Mouse (Mus musculus) midbrain, postnatal 0 days (tissue): ENCODE measurements around the gene Gm11627. TPM values are rescaled to one million over a fixed set of nuclear protein-coding genes. Genes with fewer than 3 reads are reported as not detected.

Experiments
- ATAC-seq: fragments of 200-750 bp; cut with Nextera tagmentation; 2 replicates; pipeline ENCODE4 v1.8.0; 2017; ENCODE audit warnings: moderate number of reproducible peaks, mild to moderate bottlenecking, moderate TSS enrichment, moderate library complexity; ENCODE audit not compliant: low FRiP score
- DNase-seq: peaks from one replicate; pipeline ENCODE4 v3.0.0-alpha.2; 2015; ENCODE audit warnings: low spot score
- H3K27ac ChIP-seq: fragments of 300-500 bp; sonication (generic); 2 replicates; pipeline ENCODE4 v1.5.1; 2014; ENCODE audit warnings: low read depth, mild to moderate bottlenecking, low read length, mixed read lengths
- H3K27me3 ChIP-seq: fragments of 300-500 bp; sonication (generic); 2 replicates; pipeline ENCODE4 v1.6.1; 2014; ENCODE audit warnings: low read length, control low read depth, mixed read lengths; ENCODE audit not compliant: insufficient read depth
- H3K36me3 ChIP-seq: fragments of 300-500 bp; sonication (generic); 2 replicates; pipeline ENCODE4 v1.6.1; 2014; ENCODE audit warnings: low read length, control low read depth, mixed read lengths; ENCODE audit not compliant: insufficient read depth
- H3K4me1 ChIP-seq: fragments of 300-500 bp; sonication (generic); 2 replicates; pipeline ENCODE4 v1.6.1; 2014; ENCODE audit warnings: mild to moderate bottlenecking, control low read depth, antibody characterized with exemption, low read length, mixed read lengths; ENCODE audit not compliant: insufficient read depth
- H3K4me2 ChIP-seq: fragments of 300-500 bp; sonication (generic); 2 replicates; pipeline ENCODE4 v1.6.1; 2014; ENCODE audit warnings: low read depth, mild to moderate bottlenecking, low read length, mixed read lengths; ENCODE audit not compliant: poor library complexity, severe bottlenecking
- H3K4me3 ChIP-seq: fragments of 300-500 bp; sonication (generic); 2 replicates; pipeline ENCODE4 v1.5.1; 2014; ENCODE audit warnings: low read depth, mild to moderate bottlenecking, low read length, moderate library complexity
- H3K9ac ChIP-seq: fragments of 300-500 bp; sonication (generic); replicated peaks from 2 replicates; pipeline ENCODE4 v1.6.1; 2014; ENCODE audit warnings: mild to moderate bottlenecking, low read length, moderate library complexity, mixed read lengths; ENCODE audit not compliant: poor library complexity, severe bottlenecking
- H3K9me3 ChIP-seq: fragments of 300-500 bp; sonication (generic); 2 replicates; pipeline ENCODE4 v1.6.1; 2016; ENCODE audit warnings: low read length, control low read depth
- CTCF ChIP-seq: IDR thresholded peaks from 2 replicates; pipeline ENCODE4 v1.5.1; 2016; ENCODE audit warnings: antibody characterized with exemption, mild to moderate bottlenecking
- WGBS: fragments of 180-500 bp; shearing (Covaris S2); extraction: QIAGEN DNeasy Blood & Tissue Kit; methylation state at CpG from one replicate; pipeline ENCODE4 v1.1.7; 2014; 5-methylcytosine and 5-hydroxymethylcytosine counted together
- polyA plus RNA-seq: library from polyadenylated mRNA; unstranded; fragments of >200 nt; fragmentation: Nextera tagmentation; extraction: Ambion mirVana; gene quantifications from 2 replicates; pipeline ENCODE4 v1.2.1, GENCODE M21; 2015
- total RNA-seq: library from RNA; depleted of rRNA; stranded (reverse); fragments of >200 nt; gene quantifications from 2 replicates; pipeline ENCODE4 v1.2.3, GENCODE M21; 2014

Gene Gm11627
- total and polyA plus RNA-seq, 2 experiments from 2014 or later: 1.1 to 4.6 TPM

DNA sequence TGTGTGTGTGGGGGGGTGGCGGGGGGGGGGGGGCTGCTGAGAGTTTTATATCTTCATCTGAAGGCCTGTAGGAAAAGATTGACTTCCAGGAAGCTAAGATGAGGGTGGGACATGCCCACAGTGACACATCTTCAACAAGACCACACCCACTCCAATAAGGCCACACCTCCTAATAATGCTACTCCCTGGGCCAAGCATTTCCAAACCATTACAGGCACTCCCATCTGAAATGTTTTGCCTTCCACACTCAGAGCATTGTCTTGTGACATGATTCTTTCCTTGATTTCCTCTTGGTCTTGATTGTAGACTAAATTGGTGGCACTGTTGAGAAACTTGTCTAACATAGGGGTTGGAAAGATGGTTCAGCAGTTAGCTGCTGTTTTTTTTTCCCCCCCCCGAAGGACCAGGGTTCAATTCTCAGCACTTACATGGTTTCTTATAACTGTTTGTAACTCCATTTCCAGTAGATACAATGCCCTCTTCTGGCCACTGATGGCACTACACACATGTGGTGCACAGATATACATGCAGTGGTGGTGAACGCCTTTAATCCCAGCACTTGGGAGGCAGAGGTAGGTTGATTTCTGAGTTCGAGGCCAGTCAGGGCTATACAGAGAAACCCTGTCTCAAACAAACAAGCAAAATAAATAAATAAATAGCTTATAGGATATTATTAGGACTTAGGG lies 7.3 kb upstream of the Gm11627 start:
- Histone ChIP-seq H3K9me3 (no peaks in the 10 kb centered on the region), H3K4me2 (no peak overlapping the region), H3K27ac (no peak overlapping the region), H3K27me3 (no peaks in the 10 kb centered on the region), H3K4me3 (no peak overlapping the region), H3K4me1 (0 out of 2 replicates have a peak, but pooled peaks cover under 1% of the 10 kb centered on the region), H3K36me3 (no peaks in the 10 kb centered on the region), H3K9ac (no peak overlapping the region)
- no peak; the same call in 1 of the 2 replicates for TF ChIP-seq CTCF
- DNase-seq (no peak), ATAC-seq (no peak)
- 95% methylated on average over 4 of the region's 4 CpGs for WGBS

DNA sequence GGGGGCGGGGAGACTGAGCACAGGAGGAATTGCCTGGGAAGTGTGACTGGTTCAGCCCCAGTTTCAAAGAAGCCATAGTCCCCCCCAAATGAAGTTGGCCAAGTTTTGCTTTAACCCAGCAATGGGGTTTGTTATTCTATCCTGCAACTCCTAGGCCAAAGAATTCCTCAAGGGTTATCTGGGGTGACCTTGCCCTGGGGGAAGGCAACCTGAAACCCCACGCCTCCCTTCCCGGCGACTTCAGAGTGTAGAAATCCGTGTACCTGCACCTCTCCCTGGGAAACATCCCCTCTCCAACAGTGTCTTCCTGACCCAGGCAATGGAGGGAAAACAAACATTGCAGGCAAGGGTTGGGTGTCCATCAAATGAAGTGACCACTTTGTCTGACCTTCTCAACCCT lies 3.5 kb upstream of the Gm11627 start:
- Histone ChIP-seq H3K36me3 (no peaks in the 10 kb centered on the region), H3K9me3 (no peaks in the 10 kb centered on the region), H3K4me3 (no peak overlapping the region), H3K4me2 (no peak overlapping the region), H3K9ac (no peak overlapping the region), H3K4me1 (0 out of 2 replicates have a peak, but pooled peaks cover 5% of the 10 kb centered on the region), H3K27ac (no peak overlapping the region), H3K27me3 (no peaks in the 10 kb centered on the region)
- TF ChIP-seq CTCF: no peak
- 24% methylated on average over 5 of the region's 5 CpGs for WGBS
- DNase-seq (no peak), ATAC-seq (no peak)

- no peak overlapping the region for H3K4me3 ChIP-seq
- peak overlapping the region; percentile 3; the same call in 1 of the 2 replicates for H3K27ac ChIP-seq
- DNase-seq (no peak), ATAC-seq (no peak)
- no peak for TF ChIP-seq CTCF
- 18% methylated on average over 13 of the region's 13 CpGs for whole genome bisulfite sequencing
- H3K4me2 ChIP-seq: no peak overlapping the region
- H3K9me3 ChIP-seq: no peaks in the 10 kb centered on the region
- no peak overlapping the region for H3K9ac ChIP-seq
- H3K36me3 ChIP-seq: no peaks in the 10 kb centered on the region
- no peaks in the 10 kb centered on the region for H3K27me3 ChIP-seq
- H3K4me1 ChIP-seq: 0 out of 2 replicates have a peak, but pooled peaks cover 5% of the 10 kb centered on the region
Observed at GRCm38 (mm10) chr11:102582016-102582610, 2.9 kb upstream of the Gm11627 start.

GRCm38 (mm10) chr11:102581281-102582015 lies 2.2 kb upstream of the Gm11627 start:
- Histone ChIP-seq H3K27me3 (no peaks in the 10 kb centered on the region), H3K4me1 (0 out of 2 replicates have a peak, but pooled peaks cover 5% of the 10 kb centered on the region), H3K4me2 (no peak overlapping the region), H3K4me3 (no peak overlapping the region), H3K9me3 (no peaks in the 10 kb centered on the region), H3K36me3 (no peaks in the 10 kb centered on the region), H3K9ac (no peak overlapping the region), H3K27ac (peak overlapping the region; percentile 38)
- DNase-seq (peak; percentile 58), ATAC-seq (no peak)
- WGBS: 10% methylated on average over 11 of the region's 11 CpGs
- no peak for TF ChIP-seq CTCF

- 40% methylated on average over 3 of the region's 3 CpGs for WGBS
- ATAC-seq: no peak
- Histone ChIP-seq H3K27ac (peak overlapping the region; percentile 26; the same call in 1 of the 2 replicates), H3K9ac (no peak overlapping the region), H3K4me1 (0 out of 2 replicates have a peak, but pooled peaks cover 5% of the 10 kb centered on the region), H3K4me3 (no peak overlapping the region), H3K4me2 (no peak overlapping the region), H3K27me3 (no peaks in the 10 kb centered on the region), H3K36me3 (no peaks in the 10 kb centered on the region), H3K9me3 (no peaks in the 10 kb centered on the region)
- no peak for DNase-seq
- TF ChIP-seq CTCF: no peak
Observed at GRCm38 (mm10) chr11:102580034-102580330, 721 bp upstream of the Gm11627 start.
